Mouse (Mus musculus) lung, postnatal 25 days (tissue): ENCODE data around the gene Elmod3.
"Not testable (repeated sequence)": the region's sequence is repeated elsewhere in the genome, so short reads cannot be mapped to it uniquely, and the experiment has no call there.

Experiments
- DNase-seq: peaks from one replicate; pipeline ENCODE4 v3.0.0; 2022; ENCODE audit warnings: low spot score

Elmod3 gene

DNA sequence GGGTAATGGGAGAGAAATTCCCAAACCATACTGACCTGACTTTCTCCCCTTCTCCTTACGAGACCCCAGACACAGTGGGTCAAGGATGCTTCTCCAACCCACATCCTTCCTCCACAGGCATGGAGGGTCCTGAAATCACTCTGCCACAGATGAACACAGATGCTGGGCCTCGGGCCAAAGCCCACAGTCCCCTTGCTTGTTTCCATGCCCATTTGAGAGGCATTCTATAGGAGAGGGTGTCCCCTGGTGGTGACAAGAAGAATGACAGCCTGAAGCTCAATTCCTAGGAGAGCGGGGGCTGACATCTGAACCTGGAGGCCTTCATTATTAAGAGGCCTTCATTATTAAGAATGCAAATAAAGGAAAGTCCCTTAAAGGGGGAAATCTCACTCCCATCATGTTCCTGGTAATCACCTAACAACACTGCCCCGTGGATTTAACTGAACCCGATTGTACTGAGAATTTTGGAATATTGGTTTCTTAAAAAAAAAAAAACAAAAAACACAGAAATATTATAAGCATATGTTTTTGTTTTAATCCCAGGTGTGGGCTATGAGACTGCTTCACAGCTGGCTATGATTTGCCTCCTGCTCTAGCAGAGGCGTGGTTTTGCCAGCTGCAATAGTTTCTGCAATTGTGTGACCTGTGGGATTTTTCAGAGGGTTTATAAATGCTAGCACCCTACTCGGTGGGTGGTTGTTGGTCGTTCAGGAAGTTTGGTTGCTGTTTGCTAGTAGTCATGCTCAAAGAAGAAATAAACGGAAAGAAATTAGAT lies 64.0 kb downstream of the Elmod3 start:
- peak; percentile 69 for DNase-seq

GRCm38 (mm10) chr6:72533555-72533954 lies 64.7 kb downstream of the Elmod3 start:
- DNase-seq: not testable (repeated sequence)

DNA sequence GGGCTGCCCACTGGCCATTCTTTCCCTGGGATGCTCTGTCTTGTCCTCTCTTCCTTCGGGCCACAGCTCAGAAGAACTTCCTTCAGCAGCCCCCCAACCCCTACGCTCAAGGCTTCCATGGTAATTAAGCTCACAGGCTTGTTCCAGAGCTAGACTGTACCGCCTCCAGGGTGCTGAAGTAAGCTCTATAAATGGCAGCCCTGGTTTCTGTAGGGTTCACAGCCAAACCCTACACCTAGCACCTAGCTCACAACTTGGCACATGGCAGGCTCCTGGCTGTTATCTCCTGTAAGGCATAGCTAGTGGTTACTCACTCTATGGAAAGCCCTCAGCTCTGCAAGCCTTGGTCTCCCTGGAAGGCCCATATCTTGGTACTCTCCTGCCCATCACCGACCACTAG lies 65.6 kb downstream of the Elmod3 start:
- DNase-seq: no peak

DNA sequence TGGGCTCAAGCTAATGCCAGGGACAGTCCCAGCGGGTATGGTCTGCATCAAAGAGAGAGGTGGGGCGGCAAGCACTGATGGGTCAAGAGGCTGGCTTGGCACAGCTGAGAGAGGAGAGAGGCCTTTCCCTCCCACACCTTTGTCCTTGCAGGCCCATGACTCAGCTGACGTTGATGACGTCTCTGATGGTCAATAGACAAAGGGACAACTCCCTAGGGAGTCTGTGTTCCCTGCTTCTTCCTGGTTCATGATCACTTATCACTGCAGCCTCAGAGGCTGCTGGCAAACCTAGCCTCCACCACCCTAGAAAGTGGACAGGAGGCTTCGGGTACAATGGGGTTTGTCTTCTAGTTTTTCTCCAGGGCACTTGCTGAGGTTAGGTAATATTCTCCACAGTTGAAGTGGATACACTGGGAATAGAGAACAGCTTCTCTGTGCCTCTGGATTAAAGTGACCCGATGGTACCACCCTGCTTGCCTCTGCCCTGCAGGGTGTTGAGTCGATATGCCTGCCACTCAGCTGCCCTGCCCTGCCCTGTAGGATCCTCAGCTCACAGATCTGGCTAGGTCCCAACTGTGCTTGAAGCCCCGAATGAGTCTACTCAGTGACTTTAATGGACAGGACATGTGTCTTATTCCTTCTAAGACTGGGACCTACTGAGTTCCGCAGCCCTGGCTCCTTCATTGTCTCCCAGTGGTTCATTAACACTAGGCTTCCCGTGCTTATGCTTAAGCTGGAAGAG lies 69.6 kb downstream of the Elmod3 start:
- DNase-seq: no peak

GRCm38 (mm10) chr6:72527070-72527469 lies 71.1 kb downstream of the Elmod3 start:
- DNase-seq: no peak

- no peak for DNase-seq
Observed at GRCm38 (mm10) chr6:72524160-72524559, 74.1 kb downstream of the Elmod3 start.

DNA sequence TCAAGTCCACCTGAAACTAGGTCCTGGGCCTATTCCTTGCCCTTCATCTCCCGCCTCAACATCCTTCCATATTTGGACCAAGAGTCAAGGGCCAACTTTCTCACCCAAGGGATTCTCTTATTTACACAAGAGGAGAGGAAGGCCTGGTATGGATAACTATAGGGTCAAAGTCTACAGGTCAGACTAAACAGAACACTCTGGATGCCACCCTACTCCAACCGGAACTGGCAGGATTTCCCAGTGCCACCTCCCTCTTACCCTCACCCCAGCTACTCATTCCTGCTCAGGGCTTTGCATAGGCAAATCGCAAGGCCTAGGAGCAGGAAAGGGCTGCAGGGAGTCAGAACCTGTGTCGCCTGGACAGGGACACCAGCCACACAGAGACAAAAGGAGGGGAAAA lies 75.0 kb downstream of the Elmod3 start:
- no peak for DNase-seq

DNA sequence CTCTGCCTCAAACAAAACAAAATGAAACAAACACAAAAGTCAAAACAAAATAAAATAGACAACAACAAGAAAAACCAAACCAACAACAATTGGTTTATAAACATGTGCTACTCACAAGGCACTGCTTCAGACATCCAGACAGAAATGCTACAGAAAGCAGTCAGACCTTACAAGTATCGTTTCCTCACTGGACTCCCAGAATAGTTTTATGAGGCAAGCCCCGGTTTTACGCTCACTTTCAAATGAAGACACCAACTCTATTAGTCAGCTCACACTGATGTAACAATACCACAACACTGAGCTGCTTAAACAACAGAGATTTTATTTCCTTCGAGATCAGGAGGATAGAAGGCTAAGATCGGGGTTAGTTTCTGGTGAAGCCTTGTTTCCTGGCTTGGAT lies 75.9 kb downstream of the Elmod3 start:
- no peak for DNase-seq

DNA sequence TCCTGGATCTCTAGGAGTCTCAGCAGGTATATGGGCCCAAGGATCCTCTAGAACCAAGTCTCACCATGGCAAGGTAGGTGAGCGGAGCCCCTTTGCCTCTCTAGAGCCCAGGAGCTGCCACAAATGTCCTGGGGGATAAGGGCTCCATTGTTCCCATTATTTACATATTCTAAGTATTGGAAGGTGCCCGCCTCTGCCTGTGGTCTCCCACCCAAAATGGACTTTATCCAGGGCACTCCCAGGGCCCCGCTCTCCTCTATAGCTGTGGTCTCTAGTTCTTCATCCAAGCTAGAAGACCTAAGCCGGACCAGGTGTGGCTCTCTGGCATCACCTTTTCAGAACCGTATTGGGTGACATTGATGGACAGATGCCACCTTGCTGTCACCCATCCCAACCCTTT lies 76.6 kb downstream of the Elmod3 start, which contains the start of gene Sh2d6:
Gene Sh2d6 (minus strand): TSS at position 101 of the 400 bp plus-strand sequence.
- no peak for DNase-seq

DNA sequence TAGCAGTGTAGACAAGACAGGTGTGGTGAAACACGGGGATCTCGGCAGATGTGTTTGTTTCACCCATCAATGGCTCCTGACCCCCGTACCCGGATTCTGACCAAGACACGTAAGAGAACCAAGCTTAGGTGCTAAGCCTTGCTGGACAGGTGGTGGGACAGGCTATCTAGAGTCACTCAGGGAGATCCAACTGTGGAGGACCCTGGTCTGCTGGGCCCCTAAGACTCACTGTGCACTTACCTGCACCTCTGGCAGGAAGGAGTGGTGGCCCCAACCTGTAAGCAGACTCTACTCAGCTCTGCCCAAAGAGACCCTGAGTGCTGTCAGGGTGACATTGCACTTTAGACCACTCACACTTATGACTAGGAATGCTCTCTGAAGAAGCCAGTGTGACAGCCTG lies 77.3 kb downstream of the Elmod3 start:
- DNase-seq: no peak

GRCm38 (mm10) chr6:72519892-72520663 lies 78.1 kb downstream of the Elmod3 start:
- DNase-seq: no peak

- no peak for DNase-seq
Observed at GRCm38 (mm10) chr6:72519303-72519702, 78.9 kb downstream of the Elmod3 start.

- no peak for DNase-seq
Observed at GRCm38 (mm10) chr6:72518842-72519241, 79.4 kb downstream of the Elmod3 start.
